Mouse (Mus musculus) lung, adult 2 months (tissue): Measurements from ENCODE around the gene Lrrc15.

Source experiments
- CTCF ChIP-seq: fragments of 200-500 bp; IDR thresholded peaks from 2 replicates; pipeline ENCODE4 v1.5.1; 2011; ENCODE audit warnings: mild to moderate bottlenecking, low read length, control low read depth; ENCODE audit not compliant: insufficient read depth
- POLR2A ChIP-seq: fragments of 200-500 bp; IDR thresholded peaks from 2 replicates; pipeline ENCODE4 v1.6.1; 2011; ENCODE audit warnings: low read depth, mild to moderate bottlenecking, control low read depth, low read length, borderline replicate concordance; ENCODE audit errors: extremely low read depth

- TF ChIP-seq CTCF (no peak), POLR2A (no peak)
These were observed 25.0 kb upstream of the Lrrc15 start for GRCm38 (mm10) chr16:30307961-30308615.
